Mouse (Mus musculus): ENCODE data around the gene Mcoln2. TPM values are rescaled to one million over a fixed set of nuclear protein-coding genes. Genes with fewer than 3 reads are reported as not detected.
A peak's percentile ranks its signal among the peaks of the same experiment; 100 is the strongest.

Mcoln2 gene
- polyA plus RNA-seq, 1 experiment from 2014 or later = 6.7 TPM

DNA sequence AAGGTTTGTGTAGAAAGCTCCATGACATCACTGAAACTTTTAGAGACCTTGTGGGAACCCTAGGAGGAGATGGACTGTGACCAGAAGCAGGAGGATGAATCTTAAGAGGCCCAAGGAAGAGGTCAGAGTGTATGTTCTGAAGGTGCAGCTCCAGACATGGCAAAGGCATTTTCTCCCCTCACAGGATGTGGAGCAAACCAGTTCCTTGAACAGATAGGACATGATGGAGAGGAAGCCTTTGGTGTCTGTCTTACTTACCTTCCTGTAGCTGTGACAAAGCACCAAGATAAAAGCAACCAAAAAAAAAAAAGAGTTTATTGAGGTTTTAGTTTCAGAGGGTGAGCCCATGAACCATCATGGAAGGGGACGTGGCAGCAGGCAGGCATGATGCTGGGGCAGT lies 42.9 kb downstream of the Mcoln2 start:
- WGBS (ENCODE audit: insufficient replicate concordance) = 50% methylated on average over 1 of the region's 1 CpGs

GRCm38 (mm10) chr3:146195153-146195552 lies 45.5 kb downstream of the Mcoln2 start:
- ATAC-seq (ENCODE audit: low read depth) (no peak), DNase-seq (no peak)
- no peak overlapping the region for H3K4me2 ChIP-seq
- H3K9me3 ChIP-seq (replicated peaks) = no peaks in the 10 kb centered on the region
- no peaks in the 10 kb centered on the region for H3K27me3 ChIP-seq
- H3K27ac ChIP-seq = no peak overlapping the region
- no peak overlapping the region for H3K4me3 ChIP-seq (replicated peaks)
- no peak overlapping the region for H3K9ac ChIP-seq
- 58% methylated on average over 5 of the region's 5 CpGs for WGBS (ENCODE audit: insufficient replicate concordance)
- no peaks in the 10 kb centered on the region for H3K36me3 ChIP-seq
- peaks cover 2% of the 10 kb centered on the region; the same call in 1 of the 2 replicates for H3K4me1 ChIP-seq (replicated peaks)

More for the DNA sequence above, 42.9 kb downstream of the Mcoln2 start:
- no peak overlapping the region for H3K27ac ChIP-seq
- H3K4me2 ChIP-seq = no peak overlapping the region
- no peak for ATAC-seq (ENCODE audit: low read depth)
- H3K4me1 ChIP-seq (replicated peaks) = peaks cover 2% of the 10 kb centered on the region; the same call in 1 of the 2 replicates
- H3K9me3 ChIP-seq (replicated peaks) = no peaks in the 10 kb centered on the region
- no peak for DNase-seq
- no peaks in the 10 kb centered on the region for H3K36me3 ChIP-seq
- H3K9ac ChIP-seq = no peak overlapping the region
- no peak overlapping the region for H3K4me3 ChIP-seq (replicated peaks)
- no peaks in the 10 kb centered on the region for H3K27me3 ChIP-seq

DNA sequence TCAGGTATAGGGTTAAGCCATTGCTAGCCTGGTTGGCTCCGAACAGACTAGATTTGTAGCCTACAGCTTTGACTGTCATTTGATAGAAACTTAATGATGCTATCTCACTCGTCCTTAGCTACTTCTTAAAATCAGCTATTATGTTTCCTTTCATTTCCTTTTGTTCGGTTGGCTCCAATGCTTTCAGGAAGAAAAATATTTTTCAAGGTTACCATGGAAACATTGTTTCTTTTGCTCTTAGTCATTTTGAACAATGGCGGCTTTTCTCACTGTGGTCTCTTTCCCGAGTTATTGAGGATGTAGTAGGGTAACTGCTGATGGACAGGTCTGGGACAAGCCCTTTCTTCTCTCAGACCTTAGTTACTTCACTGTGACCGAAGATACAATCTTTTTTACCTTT lies 46.7 kb downstream of the Mcoln2 start:
- no peaks in the 10 kb centered on the region for H3K36me3 ChIP-seq
- H3K27ac ChIP-seq = no peak overlapping the region
- H3K4me1 ChIP-seq (replicated peaks) = peaks cover 2% of the 10 kb centered on the region; the same call in 1 of the 2 replicates
- no peak overlapping the region for H3K4me2 ChIP-seq
- ATAC-seq (ENCODE audit: low read depth) (no peak), DNase-seq (no peak)
- no peak overlapping the region for H3K4me3 ChIP-seq (replicated peaks)
- 45% methylated on average over 6 of the region's 6 CpGs for WGBS (ENCODE audit: insufficient replicate concordance)
- H3K9ac ChIP-seq = no peak overlapping the region
- H3K9me3 ChIP-seq (replicated peaks) = no peaks in the 10 kb centered on the region
- H3K27me3 ChIP-seq = no peaks in the 10 kb centered on the region

- no peak for DNase-seq
- Histone ChIP-seq H3K27ac (no peak overlapping the region), H3K27me3 (no peaks in the 10 kb centered on the region), H3K9me3 (replicated peaks) (no peaks in the 10 kb centered on the region), H3K4me2 (no peak overlapping the region), H3K9ac (no peak overlapping the region), H3K4me3 (replicated peaks) (no peak overlapping the region), H3K4me1 (replicated peaks) (peaks cover 2% of the 10 kb centered on the region; the same call in 1 of the 2 replicates), H3K36me3 (no peaks in the 10 kb centered on the region)
- ATAC-seq (ENCODE audit: low read depth) = peak; percentile 39; the same call in 1 of the 2 replicates
- WGBS (ENCODE audit: insufficient replicate concordance) = 62% methylated on average over 17 of the region's 17 CpGs
Observed at GRCm38 (mm10) chr3:146196780-146197743, 47.4 kb downstream of the Mcoln2 start.

DNA sequence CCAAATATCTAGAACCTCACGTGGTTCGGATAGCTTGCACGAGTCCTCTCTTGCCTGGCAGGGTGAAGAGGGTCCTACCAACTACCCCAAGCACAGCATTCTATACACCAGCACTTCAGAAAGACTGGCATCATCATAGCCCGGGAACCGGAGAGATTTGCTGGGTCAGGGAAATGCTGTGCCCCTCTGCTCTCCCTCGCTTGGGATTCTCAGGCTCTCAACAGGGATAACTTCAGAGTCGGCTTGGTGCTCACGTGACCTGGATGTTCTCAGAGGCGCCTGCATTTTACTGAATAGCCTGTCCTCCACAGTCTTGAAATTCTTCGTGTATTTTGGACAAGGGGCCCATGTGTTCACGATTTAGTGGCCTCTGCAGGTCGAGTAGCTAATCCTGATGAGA lies 48.2 kb downstream of the Mcoln2 start:
- H3K4me1 ChIP-seq (replicated peaks) = peaks cover 2% of the 10 kb centered on the region; the same call in 1 of the 2 replicates
- H3K27ac ChIP-seq = no peak overlapping the region
- H3K36me3 ChIP-seq = no peaks in the 10 kb centered on the region
- ATAC-seq (ENCODE audit: low read depth) (no peak), DNase-seq (no peak)
- no peaks in the 10 kb centered on the region for H3K27me3 ChIP-seq
- H3K9me3 ChIP-seq (replicated peaks) = no peaks in the 10 kb centered on the region
- H3K4me2 ChIP-seq = no peak overlapping the region
- WGBS (ENCODE audit: insufficient replicate concordance) = 73% methylated on average over 12 of the region's 12 CpGs
- H3K4me3 ChIP-seq (replicated peaks) = no peak overlapping the region
- no peak overlapping the region for H3K9ac ChIP-seq

DNA sequence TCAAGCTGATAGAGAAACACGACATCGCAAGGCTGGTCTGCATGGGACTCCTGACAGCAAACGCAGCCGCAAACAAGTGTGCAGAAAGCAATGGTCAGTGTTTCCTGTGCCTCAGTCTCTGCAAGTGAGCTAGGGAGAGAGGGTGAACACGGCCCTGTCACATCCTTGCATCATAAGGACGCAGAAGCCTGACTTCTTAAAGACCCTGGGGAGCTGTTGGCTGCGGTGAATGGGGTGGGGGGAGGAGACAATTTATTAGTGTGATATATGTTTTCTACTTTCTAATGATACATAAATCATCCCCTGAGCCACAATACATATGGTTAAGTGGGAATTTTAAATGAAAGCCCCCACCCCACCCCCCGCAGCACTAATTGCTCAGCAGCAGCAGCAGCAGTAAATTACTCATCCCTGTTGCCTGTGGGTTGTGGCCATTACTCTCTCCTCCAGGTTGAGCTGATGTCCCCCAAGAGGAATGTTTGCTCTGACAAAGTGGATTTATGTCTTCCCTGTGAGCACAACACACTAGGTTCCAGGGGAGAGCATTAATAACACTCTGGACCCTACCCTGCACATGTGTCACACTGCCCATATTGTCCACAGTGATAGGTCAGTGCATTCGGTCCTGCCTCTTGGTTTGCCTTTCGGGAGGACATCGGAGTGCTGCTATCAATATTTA lies 49.3 kb downstream of the Mcoln2 start:
- no peak overlapping the region for H3K9ac ChIP-seq
- no peaks in the 10 kb centered on the region for H3K36me3 ChIP-seq
- no peaks in the 10 kb centered on the region for H3K9me3 ChIP-seq (replicated peaks)
- H3K4me3 ChIP-seq (replicated peaks) = no peak overlapping the region
- H3K4me2 ChIP-seq = no peak overlapping the region
- 71% methylated on average over 11 of the region's 11 CpGs for WGBS (ENCODE audit: insufficient replicate concordance)
- no peak for DNase-seq
- H3K27me3 ChIP-seq = no peaks in the 10 kb centered on the region
- no peak overlapping the region for H3K27ac ChIP-seq
- peaks cover 2% of the 10 kb centered on the region; the same call in 1 of the 2 replicates for H3K4me1 ChIP-seq (replicated peaks)
- ATAC-seq (ENCODE audit: low read depth) = no peak

DNA sequence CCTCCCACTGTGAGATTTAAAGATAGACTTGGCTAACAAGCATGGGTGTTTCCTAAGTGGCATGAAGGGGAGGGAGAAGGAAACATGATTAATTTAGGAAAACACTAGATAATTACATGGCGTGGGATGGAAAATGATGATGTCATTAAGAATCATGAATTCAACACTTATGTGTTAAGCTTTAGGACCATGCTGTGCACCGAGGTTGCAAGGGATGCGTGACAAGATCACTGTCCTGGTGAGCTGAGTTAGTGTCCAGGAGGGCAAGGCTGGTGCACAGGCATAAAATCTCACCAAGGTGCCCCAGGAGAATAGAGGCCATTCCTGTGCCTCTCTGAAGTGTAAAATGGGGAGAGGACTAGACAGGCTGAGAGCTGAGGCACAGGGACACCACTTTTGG lies 49.9 kb downstream of the Mcoln2 start:
- Histone ChIP-seq H3K36me3 (no peaks in the 10 kb centered on the region), H3K27ac (no peak overlapping the region), H3K9me3 (replicated peaks) (no peaks in the 10 kb centered on the region)

GRCm38 (mm10) chr3:146204375-146204774 lies 54.7 kb downstream of the Mcoln2 start:
- Histone ChIP-seq H3K27me3 (no peaks in the 10 kb centered on the region), H3K9ac (no peak overlapping the region), H3K4me2 (no peak overlapping the region), H3K36me3 (no peaks in the 10 kb centered on the region), H3K9me3 (replicated peaks) (no peaks in the 10 kb centered on the region), H3K4me3 (replicated peaks) (no peak overlapping the region), H3K4me1 (replicated peaks) (no peaks in the 10 kb centered on the region), H3K27ac (no peak overlapping the region)
- DNase-seq (no peak), ATAC-seq (ENCODE audit: low read depth) (no peak)
- WGBS (ENCODE audit: insufficient replicate concordance) = 24% methylated on average over 2 of the region's 2 CpGs

More for the DNA sequence above, 49.9 kb downstream of the Mcoln2 start:
- no peak for ATAC-seq (ENCODE audit: low read depth)
- DNase-seq = no peak
- peaks cover 2% of the 10 kb centered on the region; the same call in 1 of the 2 replicates for H3K4me1 ChIP-seq (replicated peaks)
- no peaks in the 10 kb centered on the region for H3K27me3 ChIP-seq
- H3K4me2 ChIP-seq = no peak overlapping the region
- no peak overlapping the region for H3K4me3 ChIP-seq (replicated peaks)
- 66% methylated on average over 3 of the region's 3 CpGs for WGBS (ENCODE audit: insufficient replicate concordance)
- no peak overlapping the region for H3K9ac ChIP-seq

DNA sequence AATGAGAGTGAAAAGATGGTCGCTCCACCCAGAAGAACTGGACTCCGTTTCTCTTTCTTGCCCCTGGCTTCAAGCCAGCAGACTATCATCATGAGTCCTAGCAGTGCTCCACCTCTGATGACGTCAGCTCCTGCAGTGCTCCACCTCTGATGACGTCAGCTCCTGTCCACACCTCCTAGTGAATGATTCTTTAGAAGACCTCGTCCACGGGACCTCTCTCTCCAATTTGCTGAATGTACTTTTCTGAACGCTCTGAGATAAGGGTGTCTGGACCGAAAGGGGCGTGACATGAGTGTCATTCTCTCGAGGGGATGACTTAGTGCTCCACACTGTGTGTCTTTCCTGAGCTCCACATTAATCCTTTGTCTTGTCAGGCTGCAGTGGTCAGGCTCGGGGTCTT lies 55.7 kb downstream of the Mcoln2 start:
- no peak for ATAC-seq (ENCODE audit: low read depth)
- no peak for DNase-seq

DNA sequence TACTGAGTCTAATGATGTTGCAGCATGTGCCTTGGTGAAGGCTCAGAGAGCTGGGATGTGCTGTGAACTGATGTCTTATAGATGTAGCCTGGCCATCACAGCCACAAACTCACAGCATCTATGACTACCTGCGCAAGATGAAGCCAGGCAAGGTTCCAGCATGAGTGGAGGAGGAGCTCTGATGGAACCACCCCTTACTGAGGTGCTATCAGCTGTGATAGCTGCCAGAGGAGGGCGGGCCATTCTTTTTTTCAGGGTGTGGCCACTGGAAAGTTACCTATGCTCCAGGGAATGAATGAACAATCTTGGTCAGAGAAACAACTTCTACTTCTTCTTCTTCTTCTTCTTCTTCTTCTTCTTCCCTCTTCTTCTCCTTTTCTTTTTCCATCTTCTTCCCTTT lies 57.0 kb downstream of the Mcoln2 start:
- Histone ChIP-seq H3K9ac (no peak overlapping the region), H3K36me3 (no peaks in the 10 kb centered on the region), H3K27ac (no peak overlapping the region), H3K9me3 (replicated peaks) (no peaks in the 10 kb centered on the region), H3K4me1 (replicated peaks) (no peaks in the 10 kb centered on the region), H3K4me3 (replicated peaks) (no peak overlapping the region), H3K4me2 (no peak overlapping the region), H3K27me3 (no peaks in the 10 kb centered on the region)
- no peak for ATAC-seq (ENCODE audit: low read depth)
- 47% methylated on average over 2 of the region's 2 CpGs for WGBS (ENCODE audit: insufficient replicate concordance)
- DNase-seq = no peak

More for the DNA sequence above, 55.7 kb downstream of the Mcoln2 start:
- no peak overlapping the region for H3K9ac ChIP-seq
- H3K9me3 ChIP-seq (replicated peaks) = no peaks in the 10 kb centered on the region
- no peak overlapping the region for H3K4me3 ChIP-seq (replicated peaks)
- no peaks in the 10 kb centered on the region for H3K27me3 ChIP-seq
- 46% methylated on average over 11 of the region's 11 CpGs for WGBS (ENCODE audit: insufficient replicate concordance)
- H3K4me1 ChIP-seq (replicated peaks) = no peaks in the 10 kb centered on the region
- H3K4me2 ChIP-seq = no peak overlapping the region
- H3K36me3 ChIP-seq = no peaks in the 10 kb centered on the region
- H3K27ac ChIP-seq = no peak overlapping the region

DNA sequence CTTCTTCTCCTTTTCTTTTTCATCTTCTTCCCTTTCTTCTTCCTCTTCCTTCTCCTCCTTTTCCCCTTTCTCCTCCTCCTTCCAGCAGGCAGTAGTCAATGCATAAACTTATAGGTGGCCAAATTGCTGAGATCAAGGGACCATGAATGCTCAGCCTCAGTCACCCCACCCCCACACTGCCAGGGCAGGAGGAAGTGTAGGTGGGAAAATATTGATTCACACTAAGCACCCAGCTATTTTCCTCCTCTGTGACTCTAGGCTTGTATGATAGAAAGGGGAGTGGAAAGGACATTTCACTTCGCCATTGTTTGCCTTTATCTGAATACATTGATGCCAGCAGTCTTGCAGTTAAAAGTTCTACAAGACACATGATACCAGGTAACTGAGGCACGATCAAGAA lies 57.8 kb downstream of the Mcoln2 start:
- H3K36me3 ChIP-seq = no peaks in the 10 kb centered on the region

More for the DNA sequence above, 57.8 kb downstream of the Mcoln2 start:
- H3K4me1 ChIP-seq (replicated peaks) = no peaks in the 10 kb centered on the region
- ATAC-seq (ENCODE audit: low read depth) (no peak), DNase-seq (no peak)
- no peak overlapping the region for H3K9ac ChIP-seq
- no peak overlapping the region for H3K27ac ChIP-seq
- no peak overlapping the region for H3K4me3 ChIP-seq (replicated peaks)
- H3K4me2 ChIP-seq = no peak overlapping the region
- WGBS (ENCODE audit: insufficient replicate concordance) = 45% methylated on average over 2 of the region's 2 CpGs
- H3K9me3 ChIP-seq (replicated peaks) = no peaks in the 10 kb centered on the region
- no peaks in the 10 kb centered on the region for H3K27me3 ChIP-seq

All from liver, embryonic 13.5 days (tissue).